Mouse (Mus musculus): Measurements from ENCODE around the gene BC034090. TPM values are rescaled to one million over a fixed set of nuclear protein-coding genes. Genes with fewer than 3 reads are reported as not detected.

BC034090 gene
- polyA plus RNA-seq, 1 experiment from 2014 or later: 2.5 TPM

DNA sequence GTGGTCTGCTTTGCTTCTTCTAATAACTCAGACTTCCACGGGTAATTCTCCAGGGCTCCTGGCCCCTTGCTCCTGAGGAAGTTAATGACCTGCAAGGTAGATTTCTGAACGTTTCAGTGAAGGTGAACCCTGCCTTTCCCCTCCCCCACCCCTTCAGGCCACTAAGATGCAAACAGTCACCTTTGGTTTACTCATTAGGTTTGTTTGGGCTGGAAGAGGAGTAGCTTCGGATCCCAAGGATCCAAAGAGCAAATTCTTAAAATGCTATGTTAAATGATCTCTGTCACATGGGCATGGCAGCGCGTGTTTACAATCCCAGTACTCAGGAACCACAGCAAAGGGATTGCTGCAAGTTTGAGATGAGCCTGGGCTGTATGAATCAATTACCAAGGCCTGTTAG is 3.2 kb upstream of the BC034090 start:
- Histone ChIP-seq H3K9me3 (ENCODE audit: control insufficient read depth, low read length) (no peaks in the 10 kb centered on the region), H3K4me2 (ENCODE audit: low read depth, low read length) (no peak overlapping the region), H3K4me3 (ENCODE audit: low read length) (no peak overlapping the region), H3K9ac (ENCODE audit: low read depth, low read length) (no peak overlapping the region), H3K36me3 (ENCODE audit: control insufficient read depth, insufficient read depth, low read length) (no peaks in the 10 kb centered on the region), H3K27me3 (replicated peaks; ENCODE audit: control insufficient read depth, insufficient read depth, low read length) (peaks cover 18% of the 10 kb centered on the region), H3K4me1 (ENCODE audit: control insufficient read depth, insufficient read depth, low read length) (no peaks in the 10 kb centered on the region), H3K27ac (ENCODE audit: low read length) (no peak overlapping the region)
- WGBS: 26% methylated on average over 5 of the region's 5 CpGs
- no peak for ATAC-seq

DNA sequence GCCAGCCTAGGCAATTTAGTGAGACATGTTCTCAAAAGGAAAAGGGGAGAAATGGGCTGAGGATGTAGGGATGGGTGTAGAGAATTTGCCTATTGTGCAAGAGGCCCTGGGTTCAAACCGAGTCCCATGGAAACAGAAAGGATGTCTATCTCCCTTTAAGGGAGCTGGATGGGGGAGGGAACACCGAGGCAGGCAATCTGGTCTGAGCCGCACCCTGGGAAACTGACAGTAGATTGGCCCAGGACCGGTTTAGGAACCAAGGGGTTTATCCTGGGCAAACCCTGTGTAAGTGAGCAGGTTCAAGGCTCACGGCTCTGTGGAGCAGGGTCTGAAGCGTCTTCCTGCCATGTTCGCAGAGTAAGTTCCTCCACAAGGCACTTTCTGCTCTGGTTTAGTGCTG is 1.3 kb upstream of the BC034090 start:
- Histone ChIP-seq H3K9me3 (ENCODE audit: control insufficient read depth, low read length) (no peaks in the 10 kb centered on the region), H3K27me3 (replicated peaks; ENCODE audit: control insufficient read depth, insufficient read depth, low read length) (peaks cover 18% of the 10 kb centered on the region), H3K4me3 (ENCODE audit: low read length) (no peak overlapping the region), H3K27ac (ENCODE audit: low read length) (no peak overlapping the region), H3K4me2 (ENCODE audit: low read depth, low read length) (no peak overlapping the region), H3K4me1 (ENCODE audit: control insufficient read depth, insufficient read depth, low read length) (no peaks in the 10 kb centered on the region), H3K36me3 (ENCODE audit: control insufficient read depth, insufficient read depth, low read length) (no peaks in the 10 kb centered on the region), H3K9ac (ENCODE audit: low read depth, low read length) (no peak overlapping the region)
- no peak for ATAC-seq
- WGBS: 74% methylated on average over 7 of the region's 7 CpGs

DNA sequence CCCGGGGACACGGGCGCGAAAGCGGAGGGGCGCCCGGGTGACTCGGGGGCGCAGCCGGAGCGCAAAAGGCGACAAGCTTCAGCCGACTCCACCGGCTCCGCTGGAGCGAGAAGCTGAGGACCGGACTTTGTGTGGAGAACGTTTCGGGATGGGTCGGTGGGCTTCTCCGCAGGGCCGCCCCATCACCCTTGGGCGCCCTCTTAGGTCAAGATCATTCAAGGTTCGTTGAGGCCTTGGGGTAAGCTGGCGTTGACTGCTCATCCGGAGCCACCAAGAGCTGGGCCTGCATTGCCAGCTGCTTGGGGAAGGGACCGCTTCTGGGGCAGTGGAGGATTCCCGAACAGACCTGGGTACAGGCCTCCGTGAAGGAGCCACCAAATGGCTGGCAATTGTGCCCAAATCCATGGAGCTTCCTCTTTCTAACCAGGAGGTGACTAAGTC is 547 bp upstream of the BC034090 start:
- no peaks in the 10 kb centered on the region for H3K4me1 ChIP-seq (ENCODE audit: control insufficient read depth, insufficient read depth, low read length)

DNA sequence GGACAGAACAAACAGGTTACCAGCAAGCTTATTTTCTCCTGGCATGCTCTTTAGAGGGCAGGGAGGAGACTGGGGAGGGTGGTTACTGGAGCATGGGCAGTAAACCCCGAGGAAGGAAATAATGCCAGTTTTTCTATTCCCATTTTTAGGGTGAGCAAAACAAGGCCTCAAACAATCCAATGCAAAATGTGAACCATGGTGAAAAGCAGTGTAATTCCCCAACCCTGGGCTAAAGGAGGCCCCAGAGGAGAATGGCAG is 1.8 kb downstream of the BC034090 start:
- Histone ChIP-seq H3K27ac (ENCODE audit: low read length) (no peak overlapping the region), H3K27me3 (replicated peaks; ENCODE audit: control insufficient read depth, insufficient read depth, low read length) (peaks cover 18% of the 10 kb centered on the region), H3K4me2 (ENCODE audit: low read depth, low read length) (no peak overlapping the region), H3K4me1 (ENCODE audit: control insufficient read depth, insufficient read depth, low read length) (no peaks in the 10 kb centered on the region), H3K9me3 (ENCODE audit: control insufficient read depth, low read length) (no peaks in the 10 kb centered on the region), H3K36me3 (ENCODE audit: control insufficient read depth, insufficient read depth, low read length) (no peaks in the 10 kb centered on the region), H3K9ac (ENCODE audit: low read depth, low read length) (no peak overlapping the region), H3K4me3 (ENCODE audit: low read length) (no peak overlapping the region)
- 76% methylated on average over 1 of the region's 1 CpGs for WGBS
- no peak for ATAC-seq

More for the DNA sequence above, 547 bp upstream of the BC034090 start:
- H3K4me2 ChIP-seq (ENCODE audit: low read depth, low read length): peak overlapping the region; percentile 88
- peaks cover 18% of the 10 kb centered on the region for H3K27me3 ChIP-seq (replicated peaks; ENCODE audit: control insufficient read depth, insufficient read depth, low read length)
- peak overlapping the region; percentile 65 for H3K4me3 ChIP-seq (ENCODE audit: low read length)
- 6% methylated on average over 28 of the region's 29 CpGs for WGBS
- 0 out of 2 replicates have a peak, but pooled peaks have one; percentile 3 for ATAC-seq
- H3K27ac ChIP-seq (ENCODE audit: low read length): peak overlapping the region; percentile 82
- no peaks in the 10 kb centered on the region for H3K9me3 ChIP-seq (ENCODE audit: control insufficient read depth, low read length)
- no peaks in the 10 kb centered on the region for H3K36me3 ChIP-seq (ENCODE audit: control insufficient read depth, insufficient read depth, low read length)
- peak overlapping the region; percentile 83 for H3K9ac ChIP-seq (ENCODE audit: low read depth, low read length)

DNA sequence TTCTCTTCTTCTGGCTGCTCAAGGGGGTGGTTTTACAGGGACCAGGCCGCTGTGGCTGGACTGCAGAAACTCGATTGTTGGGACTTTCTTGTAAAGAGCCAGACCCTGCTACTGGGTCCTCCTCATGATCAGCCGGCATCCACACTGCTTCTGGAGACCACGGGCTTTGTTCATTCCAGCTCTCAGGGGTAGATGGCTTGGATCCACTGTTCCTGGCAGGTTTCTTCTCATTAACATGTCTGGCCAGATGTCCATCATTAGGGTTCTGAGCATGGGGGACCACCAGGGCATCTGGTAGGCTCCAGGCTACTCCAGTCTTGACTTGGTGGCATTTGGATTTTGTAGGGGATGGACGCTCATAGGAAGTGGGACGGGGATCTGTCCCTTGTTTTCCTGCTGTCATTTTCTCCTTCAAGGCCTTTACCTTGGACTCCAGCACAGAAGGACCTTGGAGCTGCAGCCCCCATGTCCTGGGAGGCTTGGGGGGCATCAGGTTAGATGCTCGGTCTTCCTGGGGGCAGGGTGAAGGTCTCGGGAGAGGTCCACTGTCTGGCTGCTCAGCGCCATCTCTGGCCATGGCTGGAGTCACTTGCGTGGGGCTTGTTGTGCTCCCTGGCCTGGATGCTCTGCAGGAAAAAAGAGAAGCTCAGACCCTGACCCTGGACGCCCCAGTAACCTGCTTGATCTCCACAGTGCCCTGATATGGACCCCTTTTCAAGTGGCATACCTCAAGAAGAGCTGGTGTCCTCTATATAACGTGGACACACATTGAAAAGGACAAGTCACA is 2.4 kb downstream of the BC034090 start:
- Histone ChIP-seq H3K9me3 (ENCODE audit: control insufficient read depth, low read length) (no peaks in the 10 kb centered on the region), H3K4me3 (ENCODE audit: low read length) (no peak overlapping the region), H3K4me2 (ENCODE audit: low read depth, low read length) (no peak overlapping the region), H3K9ac (ENCODE audit: low read depth, low read length) (no peak overlapping the region), H3K27me3 (replicated peaks; ENCODE audit: control insufficient read depth, insufficient read depth, low read length) (peaks cover 18% of the 10 kb centered on the region), H3K27ac (ENCODE audit: low read length) (no peak overlapping the region), H3K4me1 (ENCODE audit: control insufficient read depth, insufficient read depth, low read length) (0 out of 2 replicates have a peak, but pooled peaks cover 4% of the 10 kb centered on the region), H3K36me3 (ENCODE audit: control insufficient read depth, insufficient read depth, low read length) (no peaks in the 10 kb centered on the region)
- no peak for ATAC-seq
- WGBS: 83% methylated on average over 12 of the region's 12 CpGs

DNA sequence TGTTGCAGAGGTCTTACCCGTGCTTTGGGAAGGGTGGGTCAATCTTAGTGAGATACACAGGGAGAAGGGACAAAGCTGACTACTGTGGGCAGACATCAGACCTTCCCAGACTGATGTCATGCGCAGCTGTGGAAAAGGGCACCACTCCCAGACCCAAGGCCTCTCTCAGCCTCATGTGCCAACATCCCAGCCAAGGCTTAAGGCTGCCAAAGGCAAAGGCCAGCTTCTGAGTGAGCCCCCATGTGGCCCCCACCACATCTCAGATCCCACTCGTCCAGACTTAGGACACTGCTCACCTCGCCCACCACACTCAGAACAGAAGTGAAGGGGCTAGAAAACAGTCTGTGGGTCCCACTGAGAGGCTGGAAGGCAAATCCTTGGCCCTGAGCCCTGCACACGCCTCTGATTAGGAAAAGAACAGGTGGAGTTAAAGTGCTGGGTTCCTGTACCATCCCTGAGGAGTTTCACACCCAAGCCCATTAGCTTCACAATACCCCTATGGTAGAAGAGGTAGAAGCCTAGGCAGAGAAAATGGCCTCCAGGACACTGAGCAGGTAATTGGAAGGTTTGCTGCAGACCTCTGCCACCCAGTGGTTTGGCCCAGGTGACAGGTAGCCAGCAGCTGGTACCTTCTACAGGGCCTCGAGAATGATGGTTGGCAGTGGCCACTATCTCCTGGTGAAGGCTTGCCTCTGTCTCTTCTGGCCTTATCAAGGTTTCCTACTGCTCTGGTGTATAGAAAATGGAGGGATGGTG is 4.1 kb downstream of the BC034090 start:
- no peak overlapping the region for H3K27ac ChIP-seq (ENCODE audit: low read length)

DNA sequence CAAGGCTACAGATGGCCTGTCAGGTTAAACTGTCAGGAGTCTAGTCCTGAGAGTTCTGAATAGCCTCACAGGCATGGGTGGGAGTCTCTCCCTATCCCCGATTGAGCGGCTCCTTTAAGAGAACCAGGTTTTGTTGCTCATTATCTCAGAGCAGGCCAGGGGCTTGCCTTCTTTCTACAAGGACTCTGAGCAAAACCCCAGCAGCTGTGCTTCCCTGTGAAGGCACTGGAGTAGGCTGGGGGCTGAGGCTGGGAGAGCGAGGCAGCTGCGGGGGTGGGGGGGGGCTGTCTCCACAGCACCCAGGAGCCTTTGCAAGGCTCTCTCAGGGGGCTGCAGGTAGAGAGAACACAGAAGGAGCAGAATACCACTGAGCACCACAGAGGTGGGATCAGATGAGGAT is 5.1 kb downstream of the BC034090 start:
- H3K4me3 ChIP-seq (ENCODE audit: low read length): no peak overlapping the region
- ATAC-seq: no peak
- WGBS: 74% methylated on average over 4 of the region's 4 CpGs
- H3K4me2 ChIP-seq (ENCODE audit: low read depth, low read length): no peak overlapping the region
- 0 out of 2 replicates have a peak, but pooled peaks cover 6% of the 10 kb centered on the region for H3K27me3 ChIP-seq (replicated peaks; ENCODE audit: control insufficient read depth, insufficient read depth, low read length)
- H3K9me3 ChIP-seq (ENCODE audit: control insufficient read depth, low read length): no peaks in the 10 kb centered on the region
- no peaks in the 10 kb centered on the region for H3K36me3 ChIP-seq (ENCODE audit: control insufficient read depth, insufficient read depth, low read length)
- peaks cover 11% of the 10 kb centered on the region for H3K4me1 ChIP-seq (ENCODE audit: control insufficient read depth, insufficient read depth, low read length)
- H3K27ac ChIP-seq (ENCODE audit: low read length): no peak overlapping the region
- H3K9ac ChIP-seq (ENCODE audit: low read depth, low read length): no peak overlapping the region

More for the DNA sequence above, 4.1 kb downstream of the BC034090 start:
- Histone ChIP-seq H3K4me3 (ENCODE audit: low read length) (no peak overlapping the region), H3K4me2 (ENCODE audit: low read depth, low read length) (no peak overlapping the region), H3K9me3 (ENCODE audit: control insufficient read depth, low read length) (no peaks in the 10 kb centered on the region), H3K27me3 (replicated peaks; ENCODE audit: control insufficient read depth, insufficient read depth, low read length) (peaks cover 14% of the 10 kb centered on the region), H3K9ac (ENCODE audit: low read depth, low read length) (no peak overlapping the region), H3K4me1 (ENCODE audit: control insufficient read depth, insufficient read depth, low read length) (peaks cover 6% of the 10 kb centered on the region; the same call in 1 of the 2 replicates), H3K36me3 (ENCODE audit: control insufficient read depth, insufficient read depth, low read length) (no peaks in the 10 kb centered on the region)
- ATAC-seq: no peak
- 84% methylated on average over 6 of the region's 6 CpGs for WGBS

DNA sequence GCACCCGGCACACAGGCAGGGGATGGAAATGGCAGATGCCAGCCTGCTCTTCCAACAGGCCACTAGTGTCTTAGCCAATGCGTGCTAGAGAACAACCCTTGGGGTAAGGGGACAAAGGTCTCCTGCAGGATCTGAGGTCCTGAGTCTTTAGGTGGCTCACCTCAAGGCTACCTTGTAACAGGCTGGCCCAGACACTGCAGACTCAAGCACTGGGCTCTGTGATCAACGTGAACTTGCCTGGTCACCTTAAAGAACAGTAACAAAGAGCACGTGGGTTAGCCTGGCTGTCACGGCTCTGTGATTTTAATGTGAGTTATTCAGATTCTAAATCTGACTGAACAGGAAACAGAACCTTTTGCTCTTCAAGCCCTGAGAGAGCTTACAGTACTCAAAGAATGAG is 6.1 kb downstream of the BC034090 start:
- no peak overlapping the region for H3K27ac ChIP-seq (ENCODE audit: low read length)
- H3K4me3 ChIP-seq (ENCODE audit: low read length): no peak overlapping the region

DNA sequence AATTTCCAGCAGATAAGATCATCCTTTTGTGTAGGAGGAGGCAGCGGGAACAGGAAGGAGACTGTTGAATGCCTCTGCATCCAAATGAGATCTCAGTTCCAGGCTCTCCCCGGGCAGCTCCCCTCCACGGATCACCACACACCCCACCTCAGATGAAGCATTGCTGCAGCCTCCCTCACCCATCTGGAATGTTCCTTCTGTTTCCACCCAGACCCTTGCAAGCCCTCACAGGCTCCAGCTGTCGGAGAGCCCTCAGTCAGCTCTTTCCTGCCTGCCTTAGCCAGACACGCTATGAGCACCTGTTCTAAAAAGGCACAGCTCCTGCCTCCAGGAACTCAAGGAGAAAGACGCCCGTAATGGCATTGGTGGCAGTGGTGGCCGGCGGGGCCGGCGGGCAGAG is 6.9 kb downstream of the BC034090 start:
- Histone ChIP-seq H3K27me3 (replicated peaks; ENCODE audit: control insufficient read depth, insufficient read depth, low read length) (no peaks in the 10 kb centered on the region), H3K4me1 (ENCODE audit: control insufficient read depth, insufficient read depth, low read length) (peaks cover 29% of the 10 kb centered on the region), H3K9me3 (ENCODE audit: control insufficient read depth, low read length) (no peaks in the 10 kb centered on the region), H3K9ac (ENCODE audit: low read depth, low read length) (0 out of 2 replicates have a peak overlapping the region, but pooled peaks have one; percentile 4), H3K27ac (ENCODE audit: low read length) (no peak overlapping the region), H3K36me3 (ENCODE audit: control insufficient read depth, insufficient read depth, low read length) (no peaks in the 10 kb centered on the region), H3K4me3 (ENCODE audit: low read length) (no peak overlapping the region), H3K4me2 (ENCODE audit: low read depth, low read length) (no peak overlapping the region)
- peak; percentile 8; the same call in 1 of the 2 replicates for ATAC-seq
- 70% methylated on average over 11 of the region's 11 CpGs for WGBS

More for the DNA sequence above, 6.1 kb downstream of the BC034090 start:
- no peak overlapping the region for H3K4me2 ChIP-seq (ENCODE audit: low read depth, low read length)
- ATAC-seq: no peak
- WGBS: 75% methylated on average over 5 of the region's 5 CpGs
- no peaks in the 10 kb centered on the region for H3K27me3 ChIP-seq (replicated peaks; ENCODE audit: control insufficient read depth, insufficient read depth, low read length)
- H3K36me3 ChIP-seq (ENCODE audit: control insufficient read depth, insufficient read depth, low read length): no peaks in the 10 kb centered on the region
- no peak overlapping the region for H3K9ac ChIP-seq (ENCODE audit: low read depth, low read length)
- peaks cover 22% of the 10 kb centered on the region for H3K4me1 ChIP-seq (ENCODE audit: control insufficient read depth, insufficient read depth, low read length)
- H3K9me3 ChIP-seq (ENCODE audit: control insufficient read depth, low read length): no peaks in the 10 kb centered on the region

All from intestine, embryonic 16.5 days (tissue).